Mouse (Mus musculus) embryonic facial prominence, embryonic 13.5 days (tissue): ENCODE data around the gene Lrrc36. TPM values are rescaled to one million over a fixed set of nuclear protein-coding genes. Genes with fewer than 3 reads are reported as not detected.

Experiments
- ATAC-seq: fragments of 200-750 bp; cut with Nextera tagmentation; 2 replicates; pipeline ENCODE4 v1.8.0; 2017; ENCODE audit warnings: low read depth; ENCODE audit not compliant: insufficient number of reproducible peaks, insufficient read depth, low FRiP score, low TSS enrichment
- H3K27ac ChIP-seq: fragments of 300-500 bp; sonication (generic); 2 replicates; pipeline ENCODE4 v1.5.1; 2015; ENCODE audit warnings: moderate library complexity, mild to moderate bottlenecking, inconsistent platforms
- H3K27me3 ChIP-seq: fragments of 300-500 bp; sonication (generic); 2 replicates; pipeline ENCODE4 v1.6.1; 2015; ENCODE audit warnings: mild to moderate bottlenecking, inconsistent platforms
- H3K36me3 ChIP-seq: fragments of 300-500 bp; sonication (generic); 2 replicates; pipeline ENCODE4 v1.6.1; 2015; ENCODE audit warnings: mild to moderate bottlenecking, inconsistent platforms
- H3K4me1 ChIP-seq: fragments of 300-500 bp; sonication (generic); 2 replicates; pipeline ENCODE4 v1.6.1; 2015; ENCODE audit warnings: inconsistent platforms
- H3K4me2 ChIP-seq: fragments of 300-500 bp; sonication (generic); 2 replicates; pipeline ENCODE4 v1.6.1; 2015; ENCODE audit warnings: moderate library complexity, mild to moderate bottlenecking, inconsistent platforms
- H3K4me3 ChIP-seq: fragments of 300-500 bp; sonication (generic); 2 replicates; pipeline ENCODE4 v1.5.1; 2015; ENCODE audit warnings: mild to moderate bottlenecking, inconsistent platforms
- H3K9ac ChIP-seq: fragments of 300-500 bp; sonication (generic); 2 replicates; pipeline ENCODE4 v1.6.1; 2015; ENCODE audit warnings: mild to moderate bottlenecking, inconsistent platforms
- H3K9me3 ChIP-seq: fragments of 300-500 bp; sonication (generic); 2 replicates; pipeline ENCODE4 v1.6.1; 2016; ENCODE audit warnings: inconsistent platforms
- WGBS: fragments of 180-500 bp; shearing (Covaris S2); methylation state at CpG from one replicate; pipeline ENCODE4 v1.1.7; 2015; ENCODE audit warnings: mixed read lengths; 5-methylcytosine and 5-hydroxymethylcytosine counted together
- polyA plus RNA-seq: library from polyadenylated mRNA; unstranded; fragments of >200 nt; fragmentation: Nextera tagmentation; extraction: Ambion mirVana; gene quantifications from 2 replicates; pipeline ENCODE4 v1.2.1, GENCODE M21; 2015

Lrrc36 gene
- polyA plus RNA-seq, 1 experiment from 2014 or later = not detected

GRCm38 (mm10) chr8:105450977-105451376 lies 37.6 kb downstream of the Lrrc36 start:
- Histone ChIP-seq H3K36me3 (no peaks in the 10 kb centered on the region), H3K9me3 (no peaks in the 10 kb centered on the region), H3K27ac (no peak overlapping the region), H3K4me1 (peaks cover 2% of the 10 kb centered on the region), H3K4me2 (no peak overlapping the region), H3K4me3 (no peak overlapping the region), H3K9ac (no peak overlapping the region), H3K27me3 (no peaks in the 10 kb centered on the region)
- ATAC-seq = no peak
- 53% methylated on average over 1 of the region's 1 CpGs for WGBS

GRCm38 (mm10) chr8:105451903-105452603 lies 38.7 kb downstream of the Lrrc36 start:
- no peaks in the 10 kb centered on the region for H3K4me1 ChIP-seq
- 64% methylated on average over 15 of the region's 15 CpGs for WGBS
- H3K4me2 ChIP-seq = no peak overlapping the region
- no peak overlapping the region for H3K27ac ChIP-seq
- no peaks in the 10 kb centered on the region for H3K9me3 ChIP-seq
- no peaks in the 10 kb centered on the region for H3K27me3 ChIP-seq
- no peaks in the 10 kb centered on the region for H3K36me3 ChIP-seq
- H3K4me3 ChIP-seq = no peak overlapping the region
- H3K9ac ChIP-seq = no peak overlapping the region
- no peak for ATAC-seq

GRCm38 (mm10) chr8:105453296-105453695 lies 39.9 kb downstream of the Lrrc36 start:
- no peak overlapping the region for H3K4me3 ChIP-seq
- H3K4me1 ChIP-seq = no peaks in the 10 kb centered on the region
- H3K9me3 ChIP-seq = no peaks in the 10 kb centered on the region
- no peak for ATAC-seq
- H3K4me2 ChIP-seq = no peak overlapping the region
- no peak overlapping the region for H3K9ac ChIP-seq
- WGBS = 56% methylated on average over 5 of the region's 5 CpGs
- no peak overlapping the region for H3K27ac ChIP-seq
- no peaks in the 10 kb centered on the region for H3K36me3 ChIP-seq
- no peaks in the 10 kb centered on the region for H3K27me3 ChIP-seq

- no peaks in the 10 kb centered on the region for H3K9me3 ChIP-seq
- ATAC-seq = no peak
- H3K4me1 ChIP-seq = no peaks in the 10 kb centered on the region
- H3K9ac ChIP-seq = no peak overlapping the region
- no peaks in the 10 kb centered on the region for H3K36me3 ChIP-seq
- no peak overlapping the region for H3K27ac ChIP-seq
- H3K4me2 ChIP-seq = no peak overlapping the region
- WGBS = 65% methylated on average over 5 of the region's 5 CpGs
- H3K27me3 ChIP-seq = no peaks in the 10 kb centered on the region
- no peak overlapping the region for H3K4me3 ChIP-seq
These were observed 40.7 kb downstream of the Lrrc36 start for GRCm38 (mm10) chr8:105454088-105454487.

- Histone ChIP-seq H3K9ac (no peak overlapping the region), H3K4me3 (no peak overlapping the region), H3K4me2 (no peak overlapping the region), H3K4me1 (no peaks in the 10 kb centered on the region), H3K9me3 (no peaks in the 10 kb centered on the region), H3K27me3 (no peaks in the 10 kb centered on the region), H3K36me3 (no peaks in the 10 kb centered on the region), H3K27ac (no peak overlapping the region)
- WGBS = 58% methylated on average over 10 of the region's 10 CpGs
- ATAC-seq = no peak
These were observed 41.8 kb downstream of the Lrrc36 start for GRCm38 (mm10) chr8:105455218-105455617.

- 60% methylated on average over 13 of the region's 13 CpGs for WGBS
- H3K4me1 ChIP-seq = no peaks in the 10 kb centered on the region
These were observed 47.9 kb downstream of the Lrrc36 start for GRCm38 (mm10) chr8:105461085-105461803.

GRCm38 (mm10) chr8:105464595-105464994 lies 51.2 kb downstream of the Lrrc36 start:
- Histone ChIP-seq H3K9ac (no peak overlapping the region), H3K36me3 (0 out of 2 replicates have a peak, but pooled peaks cover 6% of the 10 kb centered on the region), H3K4me1 (peaks cover 9% of the 10 kb centered on the region), H3K4me2 (no peak overlapping the region), H3K27me3 (no peaks in the 10 kb centered on the region), H3K4me3 (no peak overlapping the region), H3K9me3 (no peaks in the 10 kb centered on the region), H3K27ac (no peak overlapping the region)
- 76% methylated on average over 7 of the region's 7 CpGs for WGBS
- no peak for ATAC-seq

More at GRCm38 (mm10) chr8:105461085-105461803, 47.9 kb downstream of the Lrrc36 start:
- Histone ChIP-seq H3K27ac (no peak overlapping the region), H3K4me2 (no peak overlapping the region), H3K4me3 (no peak overlapping the region), H3K9me3 (no peaks in the 10 kb centered on the region), H3K9ac (no peak overlapping the region), H3K36me3 (no peaks in the 10 kb centered on the region), H3K27me3 (no peaks in the 10 kb centered on the region)
- ATAC-seq = no peak

- Histone ChIP-seq H3K4me1 (peaks cover 26% of the 10 kb centered on the region), H3K27me3 (peaks cover 12% of the 10 kb centered on the region), H3K4me2 (no peak overlapping the region), H3K9ac (no peak overlapping the region), H3K4me3 (no peak overlapping the region), H3K27ac (no peak overlapping the region), H3K9me3 (no peaks in the 10 kb centered on the region), H3K36me3 (0 out of 2 replicates have a peak, but pooled peaks cover 6% of the 10 kb centered on the region)
- ATAC-seq = no peak
- 79% methylated on average over 6 of the region's 6 CpGs for WGBS
These were observed 52.9 kb downstream of the Lrrc36 start for GRCm38 (mm10) chr8:105466246-105466645.

GRCm38 (mm10) chr8:105466700-105467291 lies 53.4 kb downstream of the Lrrc36 start:
- ATAC-seq = no peak
- peaks cover 18% of the 10 kb centered on the region for H3K27me3 ChIP-seq
- H3K9me3 ChIP-seq = no peaks in the 10 kb centered on the region
- 75% methylated on average over 7 of the region's 7 CpGs for WGBS
- no peak overlapping the region for H3K4me3 ChIP-seq
- H3K36me3 ChIP-seq = 0 out of 2 replicates have a peak, but pooled peaks cover 6% of the 10 kb centered on the region
- H3K4me2 ChIP-seq = no peak overlapping the region
- peaks cover 31% of the 10 kb centered on the region for H3K4me1 ChIP-seq
- H3K9ac ChIP-seq = no peak overlapping the region
- no peak overlapping the region for H3K27ac ChIP-seq

GRCm38 (mm10) chr8:105467396-105467985 lies 54.1 kb downstream of the Lrrc36 start:
- no peak overlapping the region for H3K9ac ChIP-seq
- H3K9me3 ChIP-seq = no peaks in the 10 kb centered on the region
- 93% methylated on average over 10 of the region's 10 CpGs for WGBS
- no peak for ATAC-seq
- no peak overlapping the region for H3K4me3 ChIP-seq
- peaks cover 7% of the 10 kb centered on the region; the same call in 1 of the 2 replicates for H3K36me3 ChIP-seq
- H3K4me2 ChIP-seq = no peak overlapping the region
- peaks cover 31% of the 10 kb centered on the region for H3K4me1 ChIP-seq
- H3K27ac ChIP-seq = no peak overlapping the region
- H3K27me3 ChIP-seq = peaks cover 23% of the 10 kb centered on the region

- ATAC-seq = no peak
- no peak overlapping the region for H3K4me2 ChIP-seq
- peaks cover 29% of the 10 kb centered on the region for H3K27me3 ChIP-seq
- peaks cover 14% of the 10 kb centered on the region for H3K36me3 ChIP-seq
- H3K4me3 ChIP-seq = no peak overlapping the region
- WGBS = 92% methylated on average over 27 of the region's 27 CpGs
- no peak overlapping the region for H3K27ac ChIP-seq
- H3K9ac ChIP-seq = no peak overlapping the region
- no peaks in the 10 kb centered on the region for H3K9me3 ChIP-seq
- peaks cover 31% of the 10 kb centered on the region for H3K4me1 ChIP-seq
These were observed 54.8 kb downstream of the Lrrc36 start for GRCm38 (mm10) chr8:105468002-105468720.
